Comparison of ENCODE assay signal across 23 mouse cellular contexts in the genomic region with DNA sequence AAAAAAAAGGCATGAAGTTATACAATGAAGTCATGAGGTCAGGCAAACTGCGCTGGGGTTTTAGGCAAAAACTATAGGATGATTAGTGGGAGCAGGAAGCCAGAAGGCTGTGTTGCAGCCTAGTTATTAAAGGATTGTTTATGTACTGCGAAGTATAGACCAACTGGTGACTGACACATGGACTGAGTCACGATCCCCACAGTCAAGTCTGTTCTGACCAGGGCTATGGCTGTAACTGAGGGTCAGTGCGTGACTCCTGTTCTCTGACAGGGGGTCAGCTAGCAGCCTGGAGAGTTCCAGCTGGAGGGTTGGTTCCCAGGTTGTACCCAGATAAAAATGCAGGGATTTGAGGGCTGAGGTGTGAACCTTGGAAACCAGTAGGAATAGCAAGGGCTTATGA.
"Had no signal": no experiment of that assay in that cellular context is flagged by ENCODE, and none has a peak within 500 bp of the region (broad histone marks: within the 10 kb centered on the region; RNA-seq: fewer than 3 reads in every experiment).

No protein-coding gene starts in this region.

- H3K27me3 ChIP-seq: forebrain, embryonic 15.5 days; heart, embryonic 12.5 days; hindbrain, embryonic 13.5 days; hindbrain, embryonic 15.5 days; kidney, embryonic 15.5 days; limb, embryonic 13.5 days; limb, embryonic 15.5 days had no signal

- ATAC-seq: forebrain, embryonic 15.5 days; forebrain, postnatal 0 days; hindbrain, postnatal 0 days had no signal

- H3K36me3 ChIP-seq: forebrain, embryonic 15.5 days; heart, embryonic 10.5 days; heart, embryonic 12.5 days; hindbrain, embryonic 13.5 days; hindbrain, embryonic 15.5 days; kidney, embryonic 15.5 days; limb, embryonic 13.5 days; limb, embryonic 15.5 days had no signal

- H3K9me3 ChIP-seq: forebrain, embryonic 15.5 days; heart, embryonic 10.5 days; heart, embryonic 12.5 days; hindbrain, embryonic 13.5 days; hindbrain, embryonic 15.5 days; kidney, embryonic 15.5 days; limb, embryonic 13.5 days; limb, embryonic 15.5 days had no signal

- H3K4me1 ChIP-seq: forebrain, embryonic 15.5 days; heart, embryonic 12.5 days; hindbrain, embryonic 13.5 days; hindbrain, embryonic 15.5 days; kidney, embryonic 15.5 days had no signal

- H3K27ac ChIP-seq: forebrain, embryonic 15.5 days; heart, embryonic 10.5 days; hindbrain, embryonic 13.5 days; hindbrain, embryonic 15.5 days; hindbrain, postnatal 0 days; kidney, embryonic 15.5 days; limb, embryonic 13.5 days; limb, embryonic 15.5 days had no signal

- H3K9ac ChIP-seq: forebrain, embryonic 15.5 days; forebrain, postnatal 0 days; heart, embryonic 12.5 days; hindbrain, embryonic 13.5 days; hindbrain, embryonic 15.5 days; kidney, embryonic 15.5 days; limb, embryonic 13.5 days; limb, embryonic 15.5 days had no signal

- H3K4me2 ChIP-seq: forebrain, embryonic 15.5 days; heart, embryonic 12.5 days; hindbrain, embryonic 13.5 days; hindbrain, embryonic 15.5 days; kidney, embryonic 15.5 days; limb, embryonic 13.5 days; limb, embryonic 15.5 days had no signal

- H3K4me3 ChIP-seq: forebrain, embryonic 15.5 days; heart, embryonic 10.5 days; heart, embryonic 12.5 days; hindbrain, embryonic 13.5 days; hindbrain, embryonic 15.5 days; kidney, embryonic 15.5 days; limb, embryonic 13.5 days; limb, embryonic 15.5 days had no signal

- DNase-seq: forebrain, postnatal 0 days; gastrocnemius, postnatal 14 days; gastrocnemius, postnatal 36 days; heart, adult 18-20 months; heart, postnatal 10 days; heart, postnatal 36 days; kidney, adult 11 months; kidney, adult 2 months; kidney, adult 9 months; kidney, postnatal 10 days; kidney, postnatal 36 days; layer of hippocampus, adult 9-11 months; layer of hippocampus, postnatal 36 days; left cerebral cortex, postnatal 4 days had no signal
